Mouse (Mus musculus) regulatory T cell (primary cell): ENCODE measurements around the gene Fbxo46.

Experiments used
- in situ Hi-C: fragments of 300-600 bp; cut with MboI, MseI; formaldehyde crosslinking; loops from one replicate; pipeline ENCODE4 v1.15.1; 2025; ENCODE audit warnings: high pct_unique_total_duplicates

Gene Fbxo46

DNA sequence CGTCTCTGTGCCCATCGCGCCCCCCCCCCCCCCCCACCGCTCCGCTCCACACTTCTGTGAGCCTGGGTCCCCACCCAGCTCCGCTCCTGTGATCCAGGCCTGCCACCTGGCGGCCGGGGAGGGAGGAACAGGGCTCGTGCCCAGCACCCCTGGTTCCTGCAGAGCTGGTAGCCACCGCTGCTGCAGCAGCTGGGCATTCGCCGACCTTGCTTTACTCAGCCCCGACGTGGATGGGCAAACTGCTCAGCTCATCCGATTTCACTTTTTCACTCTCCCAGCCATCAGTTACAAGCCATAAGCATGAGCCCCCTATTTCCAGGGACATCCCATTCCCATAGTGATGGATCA, 26.5 kb upstream of the Fbxo46 start:
- in situ Hi-C loops = loop anchor here (5.0 kb wide), 1 partner anchor 181 kb away; the partner anchor contains the start of gene Ccdc61

- in situ Hi-C loops = loop anchor here (5.0 kb wide), 1 partner anchor 181 kb away; the partner anchor contains the start of gene Ccdc61
Observed at GRCm38 (mm10) chr7:19093537-19094385, 25.9 kb upstream of the Fbxo46 start.

DNA sequence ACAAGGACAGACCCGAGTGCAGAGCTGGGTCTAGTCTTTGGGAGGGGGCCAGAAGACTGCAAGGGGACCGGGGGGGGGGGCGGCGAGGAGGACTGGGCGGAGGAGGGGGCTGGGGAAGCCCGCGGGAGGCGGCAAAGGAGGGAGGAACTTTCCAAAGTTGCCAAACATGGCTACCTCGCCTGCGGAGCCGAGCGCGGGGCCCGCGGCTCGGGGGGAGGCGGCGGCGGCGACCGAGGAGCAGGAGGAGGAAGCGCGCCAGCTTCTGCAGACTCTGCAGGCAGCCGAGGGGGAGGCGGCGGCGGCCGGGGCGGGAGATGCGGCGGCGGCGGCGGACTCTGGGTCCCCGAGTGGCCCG, 25.2 kb upstream of the Fbxo46 start, which contains the start of gene Six5:
Gene Six5, plus strand, starts transcription at position 124 of the 355 bp plus-strand sequence.
- in situ Hi-C loops = loop anchor here (5.0 kb wide), 1 partner anchor 182 kb away; the partner anchor contains the start of gene Ccdc61

GRCm38 (mm10) chr7:19094826-19095750, 24.6 kb upstream of the Fbxo46 start:
- in situ Hi-C loops = loop anchor here (5.0 kb wide), 1 partner anchor 183 kb away; the partner anchor contains the start of gene Ccdc61

- in situ Hi-C loops = no loop called here
Observed at GRCm38 (mm10) chr7:19095751-19096110, 23.9 kb upstream of the Fbxo46 start.

GRCm38 (mm10) chr7:19096421-19096976, 23.2 kb upstream of the Fbxo46 start:
- in situ Hi-C loops = no loop called here

- in situ Hi-C loops = no loop called here
Observed at GRCm38 (mm10) chr7:19097217-19097616, 22.4 kb upstream of the Fbxo46 start.

GRCm38 (mm10) chr7:19097863-19098262, 21.8 kb upstream of the Fbxo46 start:
- in situ Hi-C loops = no loop called here

DNA sequence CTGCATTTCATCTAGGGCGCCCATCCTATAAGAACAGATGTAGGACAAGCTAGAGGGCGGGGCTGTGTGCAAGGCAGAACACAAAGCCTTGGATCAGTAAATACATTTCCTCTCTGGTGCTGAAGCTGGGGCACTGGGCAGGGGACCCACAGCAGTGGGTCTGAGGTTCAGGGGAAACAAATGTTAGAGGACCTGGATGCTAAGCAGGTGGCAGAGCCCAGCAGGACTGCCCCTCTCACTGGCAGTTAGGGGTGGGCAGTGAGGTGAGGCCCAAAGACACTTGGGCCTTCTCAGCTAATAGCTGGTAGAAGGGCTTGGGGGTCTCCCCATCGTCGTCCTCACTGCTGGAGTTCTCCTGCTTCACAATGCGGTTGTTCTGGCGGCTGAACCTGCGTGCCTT, 20.8 kb upstream of the Fbxo46 start:
- in situ Hi-C loops = no loop called here

- in situ Hi-C loops = no loop called here
Observed at GRCm38 (mm10) chr7:19100290-19100689, 19.4 kb upstream of the Fbxo46 start.

DNA sequence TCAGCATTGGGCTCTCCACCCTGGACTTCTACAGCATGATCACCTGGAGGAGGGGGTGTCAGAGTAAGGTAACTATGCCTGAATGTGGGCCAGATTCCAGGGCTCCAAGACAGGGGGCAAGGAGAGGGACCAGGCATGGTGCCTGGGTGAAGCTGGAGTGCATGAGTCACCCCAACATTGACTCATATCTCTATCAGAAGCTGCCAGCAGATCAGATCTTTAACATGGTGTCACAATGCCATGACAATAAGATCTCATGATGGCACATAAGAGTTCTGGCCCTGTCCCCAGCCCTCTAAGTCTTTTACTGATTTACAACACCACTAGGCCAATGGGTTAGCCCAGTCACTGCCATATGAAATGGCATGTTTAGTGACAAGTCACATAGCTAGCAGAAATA, 15.9 kb upstream of the Fbxo46 start:
- in situ Hi-C loops = no loop called here

DNA sequence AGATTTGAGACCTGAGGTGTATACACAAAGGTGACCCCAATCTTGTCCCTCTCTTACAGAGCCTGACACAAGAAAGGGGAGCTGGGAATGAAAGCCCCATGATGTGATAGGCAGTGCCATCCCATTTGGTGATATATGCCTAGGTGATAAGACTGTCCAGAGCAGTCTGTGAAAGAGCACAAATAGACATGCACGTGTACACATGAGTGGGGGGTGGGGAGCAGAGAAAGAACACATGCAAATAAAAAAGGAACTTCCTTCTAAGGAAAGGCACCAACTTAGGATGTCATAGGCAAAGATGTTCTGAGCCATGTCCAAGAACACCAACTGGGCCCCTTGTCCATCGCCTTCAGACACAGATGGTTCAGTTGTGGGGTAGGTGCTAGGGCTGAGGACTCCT, 15.2 kb upstream of the Fbxo46 start:
- in situ Hi-C loops = no loop called here

DNA sequence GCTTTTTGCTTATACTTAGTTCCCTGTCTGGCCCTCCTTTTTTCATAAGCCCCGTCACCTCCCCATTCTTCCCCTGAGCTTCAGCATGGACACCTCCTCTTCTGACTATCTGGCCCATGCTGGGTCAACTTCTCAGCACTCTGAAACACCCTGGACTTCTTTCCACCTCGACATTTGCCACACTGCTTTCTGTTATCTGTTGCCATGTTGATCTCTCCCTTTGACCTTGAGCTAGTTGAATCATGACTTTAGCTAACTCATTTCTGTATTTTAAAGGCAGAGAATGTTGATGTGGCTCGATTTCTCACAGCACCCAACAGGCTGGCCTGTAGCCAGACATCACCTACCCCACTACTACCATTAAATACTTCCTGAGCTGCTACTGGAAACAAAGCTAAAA, 12.2 kb upstream of the Fbxo46 start:
- in situ Hi-C loops = no loop called here

DNA sequence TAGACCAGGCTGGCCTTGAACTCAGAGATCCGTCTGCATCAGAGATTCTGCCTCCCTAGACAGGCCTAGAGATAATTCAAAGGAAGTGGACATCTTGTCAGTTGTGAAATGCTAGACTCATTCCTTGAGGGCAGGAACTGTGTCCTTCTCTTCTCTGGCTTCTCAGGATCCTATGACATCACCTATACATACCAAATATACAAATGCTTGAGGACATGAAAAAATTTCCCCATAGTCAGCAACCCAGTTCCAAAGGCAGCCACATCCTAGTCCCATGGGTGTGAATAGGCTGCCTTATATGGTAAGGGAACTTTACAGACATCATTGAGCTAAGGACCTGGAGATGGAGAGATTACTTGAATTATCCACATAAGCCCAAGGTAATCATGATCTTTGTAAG, 10.1 kb upstream of the Fbxo46 start:
- in situ Hi-C loops = no loop called here

GRCm38 (mm10) chr7:19118028-19118771, 1.5 kb upstream of the Fbxo46 start, which contains the start of gene Gm4969:
Gene Gm4969 (minus strand): TSS chr7:19118368.
- in situ Hi-C loops = no loop called here

- in situ Hi-C loops = no loop called here
Observed at GRCm38 (mm10) chr7:19119083-19119482, 576 bp upstream of the Fbxo46 start.

DNA sequence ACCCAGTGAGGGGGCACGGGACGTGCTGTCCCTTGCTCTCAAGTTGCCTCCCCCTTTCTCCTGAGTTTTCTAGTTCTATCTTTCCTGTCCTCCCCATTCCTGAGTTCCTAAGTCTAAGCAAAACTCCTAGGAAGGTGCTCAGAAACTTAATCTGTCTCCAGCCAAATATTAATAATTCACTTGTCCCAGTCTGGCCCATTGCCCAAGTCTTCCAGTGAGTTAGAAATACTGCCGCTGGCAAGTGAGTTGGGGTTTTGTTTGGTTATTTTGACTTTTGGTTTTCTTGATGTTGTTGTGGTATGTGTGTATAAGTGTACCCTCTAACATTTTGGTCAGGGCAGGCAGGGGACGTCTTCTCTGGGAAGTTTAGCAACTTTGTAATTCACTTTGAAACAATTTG, 2.0 kb downstream of the Fbxo46 start:
- in situ Hi-C loops = no loop called here

- in situ Hi-C loops = no loop called here
Observed at GRCm38 (mm10) chr7:19124713-19125112, 5.1 kb downstream of the Fbxo46 start.

DNA sequence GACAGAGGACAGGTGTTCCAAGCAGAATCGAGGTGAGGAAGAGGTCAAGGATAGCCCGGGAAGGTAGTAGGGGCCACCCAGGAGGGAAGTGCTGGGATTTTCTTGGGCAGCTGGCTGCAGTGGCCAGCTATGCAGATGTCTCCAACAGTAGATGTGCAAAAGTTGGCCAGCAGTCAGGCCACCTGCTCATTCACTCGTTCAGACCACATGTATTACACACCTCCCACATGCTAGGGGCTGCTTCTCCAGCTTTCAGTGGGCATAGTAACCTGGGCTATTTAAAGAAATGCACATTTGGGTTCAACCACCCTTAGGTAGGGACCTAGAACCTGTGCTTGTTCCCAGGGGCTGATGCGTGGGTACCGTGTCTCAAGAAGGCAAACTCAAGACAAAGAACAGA, 8.1 kb downstream of the Fbxo46 start:
- in situ Hi-C loops = no loop called here

GRCm38 (mm10) chr7:19129396-19129795, 9.7 kb downstream of the Fbxo46 start:
- in situ Hi-C loops = no loop called here

- in situ Hi-C loops = no loop called here
Observed at GRCm38 (mm10) chr7:19130657-19131056, 11.0 kb downstream of the Fbxo46 start.
